Mouse (Mus musculus) layer of hippocampus, postnatal 36 days (tissue): ENCODE results near the gene Gnao1. TPM values are rescaled to one million over a fixed set of nuclear protein-coding genes. Genes with fewer than 3 reads are reported as not detected.

Source experiments
- DNase-seq, 2 experiments: peaks; one replicate each; pipeline ENCODE4 v3.0.0; 2022
- total RNA-seq, 2 experiments: library from RNA; stranded (reverse); gene quantifications; 2 replicates each; pipeline ENCODE4 v1.2.3; 2021

The Gnao1 gene
- total RNA-seq: 100 to 1,000 TPM; 641 to 673 TPM

DNA sequence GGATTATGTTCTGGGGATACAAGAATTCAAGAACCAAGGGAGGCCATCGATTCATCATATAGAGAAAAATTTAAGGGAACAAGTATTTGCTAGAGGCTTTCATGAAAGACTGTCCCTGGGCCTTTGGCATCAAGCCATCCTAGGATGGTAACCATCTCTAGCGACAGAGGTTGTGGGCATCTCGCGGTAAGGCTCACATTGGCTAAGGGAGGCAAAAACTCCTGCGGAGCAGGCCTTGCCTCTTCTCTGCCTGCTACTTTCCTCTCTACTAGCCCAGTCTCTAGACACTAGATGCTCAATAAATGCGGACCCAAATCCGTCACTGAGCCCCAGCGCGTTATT is at the start of gene Gnao1:
Gene Gnao1 (plus strand): TSS at position 281 of the 342 bp plus-strand sequence.
- DNase-seq: no peak

DNA sequence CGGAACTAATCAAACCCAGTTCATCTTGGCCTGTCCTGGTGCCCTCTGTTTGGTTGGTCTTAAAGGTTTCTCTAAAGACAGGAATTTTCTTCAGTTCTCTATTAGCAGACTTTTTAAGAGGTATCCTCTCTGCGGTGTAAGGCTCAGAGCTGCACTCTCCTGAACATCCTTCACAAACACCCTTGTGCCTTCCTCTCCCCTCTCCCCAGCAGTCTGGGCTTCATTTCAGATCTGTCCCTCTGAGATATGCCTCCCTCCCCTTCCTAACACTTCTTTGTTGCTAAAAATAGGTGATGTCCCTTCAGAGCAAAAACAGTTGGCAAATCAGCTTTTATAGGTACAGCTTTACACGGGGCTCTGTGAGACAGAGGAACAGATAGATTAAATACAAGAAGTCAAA is 32.2 kb upstream of the Gnao1 start:
- no peak for DNase-seq

GRCm38 (mm10) chr8:93809226-93809625 is 540 bp upstream of the Gnao1 start:
- DNase-seq: no peak

- DNase-seq: peak; percentile 85 to 86
Measured at GRCm38 (mm10) chr8:93810028-93810858, 477 bp downstream of the Gnao1 start.

- no peak for DNase-seq
Measured at GRCm38 (mm10) chr8:93810859-93811602, 1.3 kb downstream of the Gnao1 start.

DNA sequence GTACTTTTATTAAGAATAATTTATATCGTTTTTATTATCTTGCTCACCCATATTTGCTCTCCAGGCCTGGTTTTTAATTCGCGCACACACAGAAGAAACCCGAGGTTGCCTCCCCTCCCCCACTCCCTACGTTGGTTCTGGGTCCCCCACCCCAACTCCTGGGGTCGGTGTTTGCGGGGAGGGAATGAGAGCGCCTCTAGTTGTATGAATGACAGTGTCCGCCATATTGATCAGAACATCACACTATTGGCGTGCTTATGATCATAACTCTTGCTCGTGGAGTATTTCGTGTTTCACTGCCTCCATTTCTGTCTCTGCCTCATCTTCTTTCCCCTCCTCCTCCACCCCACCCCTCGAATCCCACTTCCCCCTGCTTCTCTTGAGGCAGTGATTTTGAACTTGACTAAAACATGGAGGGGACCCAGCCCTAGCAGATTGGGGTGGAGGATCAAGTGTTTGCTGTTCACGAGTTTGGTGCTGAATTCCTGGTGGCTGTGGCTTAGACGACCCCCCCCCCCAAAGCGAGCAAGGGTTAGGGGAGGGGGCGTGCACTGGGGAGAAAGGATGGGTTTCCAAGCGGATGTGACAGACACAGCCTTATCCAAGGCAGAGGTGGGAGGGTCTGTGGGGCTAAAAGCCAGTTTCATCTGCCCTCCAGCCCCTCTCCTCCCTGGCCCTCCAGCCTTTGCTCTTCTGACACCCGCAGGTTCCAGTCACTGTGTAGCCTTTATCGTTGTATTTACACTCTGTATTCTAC is 2.1 kb downstream of the Gnao1 start:
- DNase-seq: no peak

GRCm38 (mm10) chr8:93812566-93813404 is 3.0 kb downstream of the Gnao1 start:
- DNase-seq: no peak

- DNase-seq: peak; percentile 87 to 90
Measured at GRCm38 (mm10) chr8:93813405-93813761, 3.6 kb downstream of the Gnao1 start.

- DNase-seq: no peak
Measured at GRCm38 (mm10) chr8:93814266-93814665, 4.5 kb downstream of the Gnao1 start.

GRCm38 (mm10) chr8:93816226-93816625 is 6.5 kb downstream of the Gnao1 start:
- DNase-seq: no peak

GRCm38 (mm10) chr8:93817366-93817765 is 7.6 kb downstream of the Gnao1 start:
- DNase-seq: no peak

DNA sequence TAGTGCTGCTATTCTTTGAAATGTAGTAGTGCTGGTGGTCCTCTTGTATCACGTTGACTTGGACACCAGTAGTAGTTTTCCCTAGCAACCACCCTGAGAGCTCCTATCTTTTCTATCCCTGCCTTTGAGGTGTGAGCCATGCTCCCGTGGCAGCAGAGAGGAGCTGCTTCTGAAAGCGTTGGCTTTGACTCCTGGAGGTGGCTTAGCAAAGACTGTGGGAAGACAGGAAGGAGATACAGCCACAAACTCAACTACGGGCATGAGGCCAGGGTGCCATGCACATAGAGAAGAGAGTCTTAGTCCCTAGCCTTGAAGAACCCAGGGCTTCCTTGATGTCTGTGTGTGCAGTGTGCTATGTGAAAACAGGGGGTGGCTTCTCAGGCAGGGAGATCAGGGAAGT is 10.2 kb downstream of the Gnao1 start:
- DNase-seq: no peak

DNA sequence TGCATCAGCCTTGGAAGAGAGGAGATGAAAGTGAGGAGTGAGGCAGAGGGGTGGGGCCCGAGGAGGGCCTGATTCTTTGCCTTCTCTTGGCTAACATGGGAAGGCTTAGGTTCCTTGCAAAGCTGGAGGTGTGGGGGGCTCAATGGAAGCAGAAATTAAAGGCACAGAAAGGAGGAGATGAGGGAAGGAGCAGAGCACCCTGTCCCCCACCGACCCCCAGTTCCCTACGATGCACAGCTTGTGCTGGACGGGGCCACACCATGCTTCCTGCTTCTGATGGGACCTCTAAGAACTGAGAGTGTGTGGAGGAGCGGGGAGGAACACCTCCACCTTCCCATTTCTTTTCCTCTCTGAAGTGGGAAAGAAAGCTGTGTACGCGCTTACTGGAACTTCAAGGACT is 11.6 kb downstream of the Gnao1 start:
- DNase-seq: peak in 1 of 2 experiments; percentile 0

GRCm38 (mm10) chr8:93825317-93825716 is 15.6 kb downstream of the Gnao1 start:
- DNase-seq: peak in 1 of 2 experiments; percentile 3

GRCm38 (mm10) chr8:93830626-93831025 is 20.9 kb downstream of the Gnao1 start:
- no peak for DNase-seq

- DNase-seq: no peak
Measured at GRCm38 (mm10) chr8:93835771-93836170, 26.0 kb downstream of the Gnao1 start.

GRCm38 (mm10) chr8:93839113-93839512 is 29.3 kb downstream of the Gnao1 start:
- no peak for DNase-seq

DNA sequence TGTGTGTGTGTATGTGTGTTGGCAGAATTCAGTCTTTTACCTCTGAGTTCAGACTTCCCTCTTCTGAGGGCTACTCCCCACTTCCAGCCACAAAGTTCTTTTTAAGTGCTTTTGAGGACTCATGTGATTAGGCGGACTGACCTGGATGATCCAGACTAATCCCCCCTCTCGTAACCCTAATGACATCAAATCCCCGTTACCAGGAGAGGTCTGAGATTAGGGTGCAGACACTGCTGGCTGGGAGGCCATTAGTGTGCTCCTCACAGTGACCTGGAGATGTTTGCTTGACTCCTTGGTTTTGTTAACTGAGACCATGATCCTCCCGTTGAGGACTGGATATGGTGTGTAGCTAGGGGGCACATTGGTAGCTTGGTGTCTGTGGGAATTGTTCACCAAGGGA is 30.7 kb downstream of the Gnao1 start:
- DNase-seq: no peak

DNA sequence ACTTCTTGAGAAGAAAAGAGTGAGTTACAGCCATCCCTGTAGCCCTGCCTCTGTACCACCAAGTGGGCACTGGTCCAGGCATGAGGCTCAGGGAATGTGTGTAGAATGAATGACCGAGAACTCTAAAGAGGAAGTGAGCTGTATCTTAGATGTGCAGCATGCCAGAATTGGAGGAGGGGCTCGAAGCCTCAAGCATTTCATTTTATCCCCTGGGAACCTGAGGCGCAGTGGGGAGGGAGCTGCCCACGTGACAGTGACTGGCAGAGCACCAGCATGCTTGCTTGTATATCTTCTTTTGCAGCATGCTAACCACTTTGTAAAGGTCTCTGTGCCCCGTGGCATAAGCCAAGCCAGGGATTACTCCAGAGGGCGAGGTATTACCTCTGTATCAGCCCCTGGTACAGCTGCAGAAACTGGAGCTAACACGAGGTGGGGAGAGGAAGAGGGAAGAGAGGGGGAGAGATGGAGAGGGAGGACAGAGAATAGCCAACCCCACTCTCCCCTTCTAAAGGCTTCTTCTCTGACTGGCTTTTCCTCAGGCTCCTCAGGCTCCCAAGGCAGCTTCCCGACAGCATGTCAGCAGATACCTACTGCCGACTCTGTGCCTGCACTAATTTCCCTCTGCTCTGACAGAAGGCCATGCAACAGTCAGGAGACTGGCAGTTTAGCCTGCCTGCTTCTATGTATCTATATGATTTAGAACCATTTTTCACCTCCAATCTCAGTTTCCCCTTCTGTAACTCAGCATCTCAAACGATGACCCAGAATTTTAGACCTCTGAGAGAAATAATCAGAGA is 31.4 kb downstream of the Gnao1 start:
- peak in 1 of 2 experiments; percentile 42 for DNase-seq

GRCm38 (mm10) chr8:93842574-93842973 is 32.8 kb downstream of the Gnao1 start:
- DNase-seq: no peak

GRCm38 (mm10) chr8:93843858-93844502 is 34.2 kb downstream of the Gnao1 start:
- DNase-seq: no peak
